Mouse (Mus musculus) cerebellum, adult 2 months (tissue): Measurements from ENCODE around the gene Tubg2.

Experiments
- CTCF ChIP-seq: fragments of 200-500 bp; IDR thresholded peaks from 2 replicates; pipeline ENCODE4 v1.5.1; 2011; ENCODE audit warnings: low read depth, mild to moderate bottlenecking, control low read depth, low read length, moderate library complexity, borderline replicate concordance; ENCODE audit not compliant: insufficient read depth
- POLR2A ChIP-seq: fragments of 200-500 bp; IDR thresholded peaks from 2 replicates; pipeline ENCODE4 v1.6.1; 2011; ENCODE audit warnings: low read length, control low read depth, borderline replicate concordance; ENCODE audit not compliant: insufficient read depth

DNA sequence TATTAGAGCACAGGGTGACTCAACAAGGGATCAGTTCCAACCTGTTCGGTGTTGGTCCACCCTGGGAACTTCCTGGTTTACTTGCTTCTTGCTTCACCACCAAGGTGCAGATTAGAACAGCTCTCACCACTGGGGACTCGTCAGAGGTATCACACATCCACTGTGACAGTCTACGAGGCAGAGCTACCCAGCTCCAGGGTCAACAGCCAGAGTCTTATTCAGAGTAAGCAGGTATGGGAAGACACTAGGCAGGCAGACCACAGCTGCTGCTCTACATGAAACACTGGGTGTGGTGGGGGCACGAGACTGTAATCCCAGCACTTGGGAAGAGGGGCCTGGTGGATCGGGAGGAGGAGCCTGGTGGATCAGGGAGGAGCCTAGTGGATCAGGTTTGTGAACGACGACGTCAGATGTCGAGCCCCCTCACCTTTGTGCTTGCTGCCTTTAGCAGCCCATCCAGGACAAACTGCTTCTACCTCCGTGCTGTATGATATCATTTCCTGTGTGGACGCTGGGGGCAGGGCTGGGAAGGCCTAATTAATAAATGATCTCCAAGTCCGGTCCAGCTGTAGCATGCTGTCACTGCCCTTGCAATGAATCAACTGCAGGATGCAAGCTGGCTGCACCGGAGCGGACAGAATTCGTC is 17.0 kb upstream of the Tubg2 start:
- TF ChIP-seq POLR2A (no peak), CTCF (no peak)
